Mouse (Mus musculus): ENCODE results near the gene Pip5k1a.
A peak's percentile ranks its signal among the peaks of the same experiment; 100 is the strongest.
"Not testable (repeated sequence)": the region's sequence is repeated elsewhere in the genome, so short reads cannot be mapped to it uniquely, and the experiment has no call there.

The Pip5k1a gene

GRCm38 (mm10) chr3:95112760-95113159 lies 6.0 kb upstream of the Pip5k1a start:
- no peak for DNase-seq (ENCODE audit: low read depth, low spot score)

GRCm38 (mm10) chr3:95110911-95111726 lies 4.4 kb upstream of the Pip5k1a start, which contains the start of gene Vps72:
TSS of gene Vps72 (plus strand) at chr3:95111022.
- DNase-seq (ENCODE audit: low read depth, low spot score), result peak; percentile 93

GRCm38 (mm10) chr3:95107898-95108297 lies 1.2 kb upstream of the Pip5k1a start:
- peak; percentile 32 for DNase-seq (ENCODE audit: low read depth, low spot score)

GRCm38 (mm10) chr3:95107308-95107707 lies 578 bp upstream of the Pip5k1a start:
- DNase-seq (ENCODE audit: low read depth, low spot score), result not testable (repeated sequence)

GRCm38 (mm10) chr3:95105586-95106337 lies 968 bp downstream of the Pip5k1a start:
- no peak for DNase-seq (ENCODE audit: low read depth, low spot score)

- DNase-seq (ENCODE audit: low read depth, low spot score), result no peak
Observed at GRCm38 (mm10) chr3:95105121-95105520, 1.6 kb downstream of the Pip5k1a start.

GRCm38 (mm10) chr3:95100854-95101253 lies 5.9 kb downstream of the Pip5k1a start:
- peak; percentile 54 for DNase-seq (ENCODE audit: low read depth, low spot score)

GRCm38 (mm10) chr3:95088071-95088470 lies 18.7 kb downstream of the Pip5k1a start:
- DNase-seq (ENCODE audit: low read depth, low spot score), result no peak

- no peak for DNase-seq (ENCODE audit: low read depth, low spot score)
Observed at GRCm38 (mm10) chr3:95071606-95072005, 35.1 kb downstream of the Pip5k1a start.

- DNase-seq (ENCODE audit: low read depth, low spot score), result no peak
Observed at GRCm38 (mm10) chr3:95066570-95066969, 40.2 kb downstream of the Pip5k1a start.

- DNase-seq (ENCODE audit: low read depth, low spot score), result no peak
Observed at GRCm38 (mm10) chr3:95066095-95066494, 40.6 kb downstream of the Pip5k1a start.

GRCm38 (mm10) chr3:95065553-95065952 lies 41.2 kb downstream of the Pip5k1a start:
- DNase-seq (ENCODE audit: low read depth, low spot score), result no peak

- no peak for DNase-seq (ENCODE audit: low read depth, low spot score)
Observed at GRCm38 (mm10) chr3:95063741-95064140, 43.0 kb downstream of the Pip5k1a start.

GRCm38 (mm10) chr3:95058078-95058477 lies 48.7 kb downstream of the Pip5k1a start:
- no peak for DNase-seq (ENCODE audit: low read depth, low spot score)

GRCm38 (mm10) chr3:95056275-95056674 lies 50.5 kb downstream of the Pip5k1a start:
- DNase-seq (ENCODE audit: low read depth, low spot score), result no peak

GRCm38 (mm10) chr3:95054481-95055260 lies 52.1 kb downstream of the Pip5k1a start:
- no peak for DNase-seq (ENCODE audit: low read depth, low spot score)

- DNase-seq (ENCODE audit: low read depth, low spot score), result peak; percentile 73
Observed at GRCm38 (mm10) chr3:95053701-95054100, 53.0 kb downstream of the Pip5k1a start.

GRCm38 (mm10) chr3:95052959-95053358 lies 53.8 kb downstream of the Pip5k1a start:
- peak; percentile 76 for DNase-seq (ENCODE audit: low read depth, low spot score)

GRCm38 (mm10) chr3:95047914-95048313 lies 58.8 kb downstream of the Pip5k1a start:
- DNase-seq (ENCODE audit: low read depth, low spot score), result no peak

GRCm38 (mm10) chr3:95046462-95047057 lies 60.2 kb downstream of the Pip5k1a start:
- DNase-seq (ENCODE audit: low read depth, low spot score), result no peak

- no peak for DNase-seq (ENCODE audit: low read depth, low spot score)
Observed at GRCm38 (mm10) chr3:95043251-95043650, 63.5 kb downstream of the Pip5k1a start.
